Mouse (Mus musculus): ENCODE results near the gene Man2a2. TPM values are rescaled to one million over a fixed set of nuclear protein-coding genes. Genes with fewer than 3 reads are reported as not detected.

Man2a2 gene
- total and polyA plus RNA-seq, 3 experiments: 12.5 to 46.3 (median 44.3) TPM

- DNase-seq (ENCODE audit: extremely low read depth): no peak
- H3K27ac ChIP-seq (ENCODE audit: insufficient read depth, low read depth): no peak overlapping the region
- no peak overlapping the region for H3K4me3 ChIP-seq (replicated peaks in 1 of 3; ENCODE audit: low read depth in 2 of 3, low read length in 2 of 3, poor library complexity in 1 of 3)
- no peaks in the 10 kb centered on the region for H3K27me3 ChIP-seq (replicated peaks)
- no peak overlapping the region for H3K9ac ChIP-seq (ENCODE audit: insufficient read depth, low read depth)
- H3K36me3 ChIP-seq (replicated peaks in 1 of 2; ENCODE audit: control insufficient read depth in 1 of 2, insufficient read depth in 1 of 2, low read length in 1 of 2): peaks cover 45 to 50% of the 10 kb centered on the region in 2 experiments
- in situ Hi-C loops (cut with MboI; ENCODE audit: low pct_ligation_motif_present, low pct_unique_long_range_greater_than_20kb, low sequenced_read_pairs) (no loop called here), dilution Hi-C loops (cut with MboI; ENCODE audit: extremely low pct_ligation_motif_present, extremely low pct_unique_long_range_greater_than_20kb, low sequenced_read_pairs) (no loop called here)
- no peak overlapping the region for H3K4me2 ChIP-seq (ENCODE audit: insufficient read depth, low read depth, poor library complexity, severe bottlenecking)
- TF ChIP-seq MYC (IDR thresholded peaks at IDR 0.05; ENCODE audit: low read depth, low read length) (no peak), MEF2A (IDR thresholded peaks at IDR 0.05; ENCODE audit: borderline replicate concordance, low read depth, low read length) (no peak), ETS1 (conservative IDR thresholded peaks at IDR 0.05; ENCODE audit: low read depth, low read length) (no peak), ELF1 (IDR thresholded peaks at IDR 0.05; ENCODE audit: low read depth, low read length) (no peak), MAZ (IDR thresholded peaks at IDR 0.05; ENCODE audit: low read depth, low read length) (no peak), MAFK (IDR thresholded peaks at IDR 0.05; ENCODE audit: insufficient replicate concordance, low read length) (no peak), HCFC1 (IDR thresholded peaks at IDR 0.05; ENCODE audit: low read depth, low read length) (no peak), E2F4 (IDR thresholded peaks at IDR 0.05; ENCODE audit: insufficient replicate concordance, low read depth, low read length) (no peak), ZC3H11A (IDR thresholded peaks at IDR 0.05; ENCODE audit: low read depth, low read length) (no peak), RCOR1 (conservative IDR thresholded peaks at IDR 0.05; ENCODE audit: low read depth, low read length) (no peak), JUN (IDR thresholded peaks at IDR 0.05; ENCODE audit: insufficient read depth, low read depth, low read length) (no peak), GABPA (IDR thresholded peaks at IDR 0.05; ENCODE audit: insufficient replicate concordance, low read depth, low read length) (no peak)
- H3K9me3 ChIP-seq (replicated peaks; ENCODE audit: low read length): no peaks in the 10 kb centered on the region
- peaks cover 7 to 42% of the 10 kb centered on the region in 2 experiments for H3K4me1 ChIP-seq (ENCODE audit: control insufficient read depth in 1 of 2, insufficient read depth in 2 of 2)
- H3K79me2 ChIP-seq (replicated peaks; ENCODE audit: control insufficient read depth, extremely low read depth, insufficient read depth, poor library complexity, severe bottlenecking): peaks cover 6% of the 10 kb centered on the region
Measured at GRCm38 (mm10) chr7:80368009-80368408, 3.2 kb downstream of the Man2a2 start.

- Histone ChIP-seq H3K9ac (ENCODE audit: insufficient read depth, low read depth) (no peak overlapping the region), H3K4me1 (ENCODE audit: control insufficient read depth in 1 of 2, insufficient read depth in 2 of 2) (peaks cover 6 to 34% of the 10 kb centered on the region in 2 experiments), H3K9me3 (replicated peaks; ENCODE audit: low read length) (no peaks in the 10 kb centered on the region), H3K27ac (ENCODE audit: insufficient read depth, low read depth) (no peak overlapping the region), H3K36me3 (replicated peaks in 1 of 2; ENCODE audit: control insufficient read depth in 1 of 2, insufficient read depth in 1 of 2, low read length in 1 of 2) (peaks cover 53 to 58% of the 10 kb centered on the region in 2 experiments), H3K4me3 (replicated peaks in 1 of 3; ENCODE audit: low read depth in 2 of 3, low read length in 2 of 3, poor library complexity in 1 of 3) (no peak overlapping the region), H3K27me3 (replicated peaks) (no peaks in the 10 kb centered on the region), H3K79me2 (replicated peaks; ENCODE audit: control insufficient read depth, extremely low read depth, insufficient read depth, poor library complexity, severe bottlenecking) (peaks cover 6% of the 10 kb centered on the region), H3K4me2 (ENCODE audit: insufficient read depth, low read depth, poor library complexity, severe bottlenecking) (no peak overlapping the region)
- dilution Hi-C loops (cut with MboI; ENCODE audit: extremely low pct_ligation_motif_present, extremely low pct_unique_long_range_greater_than_20kb, low sequenced_read_pairs) (no loop called here), in situ Hi-C loops (cut with MboI; ENCODE audit: low pct_ligation_motif_present, low pct_unique_long_range_greater_than_20kb, low sequenced_read_pairs) (no loop called here)
- TF ChIP-seq KAT2A (IDR thresholded peaks at IDR 0.05; ENCODE audit: insufficient replicate concordance, low read length): no peak
- no peak for TF ChIP-seq E2F4 (IDR thresholded peaks at IDR 0.05; ENCODE audit: insufficient replicate concordance, low read depth, low read length)
- DNase-seq (ENCODE audit: extremely low read depth): no peak
Measured at GRCm38 (mm10) chr7:80367232-80367631, 3.9 kb downstream of the Man2a2 start.
